Mouse (Mus musculus): ENCODE results near the gene Aes.

Aes gene

DNA sequence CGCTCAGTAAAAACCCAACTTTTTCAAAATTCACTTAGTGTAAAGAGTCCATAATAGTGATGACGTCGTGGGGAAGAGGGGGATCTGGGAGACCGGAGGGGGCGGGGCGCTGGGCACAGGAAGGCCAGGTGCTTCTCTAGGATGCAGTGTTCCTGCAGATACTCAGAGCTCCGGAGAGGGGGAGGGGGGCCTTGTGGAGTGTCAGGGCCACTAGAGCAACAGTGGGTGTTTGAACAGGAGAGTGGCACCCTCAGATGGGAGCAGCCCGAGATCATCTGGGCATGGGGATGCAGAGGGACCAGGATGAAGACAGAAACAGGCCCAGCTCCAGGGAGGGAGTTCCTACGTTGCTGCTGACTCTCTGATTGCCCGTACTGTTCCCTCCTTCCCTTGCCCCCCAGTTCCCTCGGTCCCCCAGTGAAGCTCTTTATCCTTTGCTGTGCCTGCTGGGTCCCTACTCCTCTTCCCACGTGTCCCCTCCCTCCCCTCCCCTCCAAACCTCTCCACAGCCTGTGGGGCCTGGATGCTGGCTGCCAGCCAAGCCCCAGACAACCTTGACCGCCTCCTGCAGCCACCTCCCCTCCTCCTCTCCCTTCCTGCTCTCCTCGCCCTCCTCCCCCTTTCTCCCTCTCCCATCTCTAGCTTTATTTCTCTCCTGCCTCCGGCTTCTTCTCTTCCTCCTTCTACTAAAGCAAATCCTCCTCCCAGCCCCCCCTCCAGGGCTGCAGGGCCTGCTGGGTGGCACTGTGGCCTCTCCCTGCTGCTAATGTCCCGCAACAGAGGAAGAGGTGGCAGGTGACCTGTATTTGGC lies 9.3 kb downstream of the Aes start:
- no peak for DNase-seq (ENCODE audit: extremely low spot score)

DNA sequence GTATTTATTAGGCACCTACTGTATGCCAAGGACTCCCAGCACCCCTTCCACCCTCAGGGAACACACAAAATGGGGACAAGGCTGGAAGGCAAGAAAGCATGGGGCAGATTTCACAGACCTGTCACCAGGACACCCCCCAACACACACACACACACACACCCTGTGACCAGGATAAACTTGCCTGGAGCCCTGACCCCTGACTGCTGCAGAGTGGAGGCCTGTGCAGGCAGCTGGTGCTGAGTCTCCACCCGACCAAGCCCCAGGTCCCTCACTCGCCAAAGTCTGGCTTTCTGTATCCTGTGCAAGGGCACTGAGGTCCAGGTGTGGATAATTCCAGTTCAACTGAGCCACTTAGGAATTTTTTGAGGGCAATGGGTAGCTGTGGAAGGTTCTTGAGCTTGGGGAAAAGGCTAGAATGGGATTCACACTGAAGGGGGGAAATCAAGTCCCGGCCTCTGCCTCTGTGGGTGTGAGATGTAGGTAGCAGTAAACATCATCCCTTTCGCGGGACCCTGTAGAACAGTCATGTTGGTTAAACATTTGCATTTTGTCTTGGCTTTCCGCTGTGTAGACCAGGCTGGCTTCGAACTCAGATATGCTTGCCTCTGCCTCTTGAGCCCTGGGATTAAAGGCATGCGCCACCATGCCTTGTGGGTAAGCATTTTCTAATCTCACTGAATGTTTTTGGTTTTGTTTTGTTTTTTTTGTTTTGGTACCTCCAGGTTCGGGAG lies 10.4 kb downstream of the Aes start:
- no peak for DNase-seq (ENCODE audit: extremely low spot score)

DNA sequence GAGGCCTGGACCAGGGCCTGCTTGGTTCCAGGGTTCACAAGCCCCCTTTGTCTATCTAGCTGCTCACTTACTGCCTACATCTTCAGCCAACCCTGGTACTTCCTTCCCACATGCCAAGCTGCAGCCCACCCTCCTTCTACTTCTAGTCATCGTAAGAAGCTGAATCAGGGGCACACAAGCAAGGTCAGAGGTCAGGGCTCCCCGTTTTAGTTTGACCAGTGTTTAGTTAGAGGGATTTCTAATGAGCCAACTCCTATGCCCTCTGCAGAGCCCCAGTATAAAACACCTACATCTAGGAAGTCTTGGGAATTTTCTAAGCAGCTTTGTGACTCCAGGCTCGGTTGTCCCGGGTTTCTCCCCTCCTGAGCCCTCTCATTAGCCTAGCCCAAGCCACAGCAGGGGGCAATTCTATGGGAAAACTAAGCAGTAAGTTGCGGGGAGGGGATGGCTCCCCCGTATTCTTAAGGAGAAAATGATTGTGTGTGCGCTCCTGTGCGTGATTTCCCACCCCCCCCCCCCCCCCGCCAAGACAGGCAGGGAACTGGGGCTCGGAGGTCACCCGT lies 11.0 kb downstream of the Aes start:
- DNase-seq (ENCODE audit: extremely low spot score) = no peak

DNA sequence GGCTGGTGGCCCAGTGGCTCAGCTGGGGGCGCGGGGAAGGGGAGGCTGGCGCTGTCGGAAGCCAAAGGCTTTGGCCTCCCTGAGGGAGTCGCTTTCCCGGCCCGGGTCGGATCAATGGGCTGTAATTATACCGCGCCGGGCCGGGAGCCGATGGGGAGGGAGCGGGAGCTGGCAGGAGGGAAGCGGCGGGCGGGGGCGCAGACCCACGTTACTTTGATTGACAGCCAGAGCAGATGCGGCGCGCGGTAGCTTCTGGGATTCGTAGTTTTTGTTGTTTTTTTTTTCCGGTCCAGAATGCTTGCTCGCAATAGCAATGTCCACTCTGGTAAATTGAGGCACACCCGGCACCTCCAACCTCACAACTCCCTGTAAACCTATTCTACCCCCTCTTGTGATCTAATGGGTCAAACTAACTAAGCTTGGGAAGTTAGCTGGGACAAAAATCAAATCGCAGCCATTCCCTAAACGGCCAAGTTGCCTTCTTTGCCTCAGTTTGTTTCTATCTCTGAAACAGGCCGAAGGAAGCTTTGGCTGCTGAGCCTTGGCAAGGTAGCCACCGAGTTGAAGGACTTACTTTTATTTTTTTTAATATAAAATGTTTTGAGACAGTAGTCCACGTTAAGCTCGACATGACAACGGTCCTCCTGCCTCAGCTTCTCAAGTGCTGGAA lies 11.7 kb downstream of the Aes start:
- peak; percentile 97 for DNase-seq (ENCODE audit: extremely low spot score)

DNA sequence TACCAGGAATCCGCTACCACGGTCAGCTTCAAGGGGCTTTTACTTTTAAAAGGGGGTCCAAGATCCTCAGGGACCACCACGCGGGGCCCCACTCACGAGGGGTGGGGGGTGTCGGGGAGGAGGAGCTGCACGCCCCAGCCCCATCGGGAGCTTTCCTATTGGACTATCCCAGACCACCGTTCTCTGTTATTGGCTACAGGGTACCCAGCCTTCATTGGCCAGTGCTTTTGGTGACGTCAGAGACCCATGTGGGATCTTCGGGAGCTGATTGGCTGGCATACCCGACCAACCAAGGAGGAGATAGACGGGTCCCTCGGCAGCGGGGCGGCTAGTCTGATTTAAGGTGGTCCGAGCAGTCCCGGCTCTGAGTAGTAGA lies 12.2 kb downstream of the Aes start:
- peak; percentile 98 for DNase-seq (ENCODE audit: extremely low spot score)

DNA sequence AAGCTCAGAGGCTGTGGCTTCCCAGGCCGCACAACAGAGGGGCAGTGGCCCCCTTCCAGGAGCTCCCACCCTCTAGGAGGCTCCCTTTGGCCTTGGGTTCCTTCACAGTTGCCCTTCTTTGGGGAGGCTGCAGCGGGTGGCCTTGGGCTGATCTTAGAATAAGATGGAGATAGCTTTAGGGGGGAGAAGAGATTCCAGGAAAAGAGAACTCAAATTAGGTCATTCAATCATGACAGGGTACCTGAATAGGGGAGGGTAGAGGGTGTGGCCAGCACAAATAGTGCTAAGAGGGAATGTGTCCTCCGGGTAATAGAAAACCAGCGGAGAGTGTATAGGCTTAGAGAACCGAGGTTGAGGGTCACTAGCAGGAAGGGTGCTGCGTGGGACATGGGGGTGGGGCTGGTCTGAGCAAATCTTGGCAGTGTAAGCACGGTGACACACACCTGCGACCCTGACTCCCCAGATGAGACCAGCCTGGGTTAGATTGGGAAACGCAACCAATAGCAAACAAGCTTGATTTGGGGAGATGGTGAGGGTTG lies 12.9 kb downstream of the Aes start:
- DNase-seq (ENCODE audit: extremely low spot score) = no peak

DNA sequence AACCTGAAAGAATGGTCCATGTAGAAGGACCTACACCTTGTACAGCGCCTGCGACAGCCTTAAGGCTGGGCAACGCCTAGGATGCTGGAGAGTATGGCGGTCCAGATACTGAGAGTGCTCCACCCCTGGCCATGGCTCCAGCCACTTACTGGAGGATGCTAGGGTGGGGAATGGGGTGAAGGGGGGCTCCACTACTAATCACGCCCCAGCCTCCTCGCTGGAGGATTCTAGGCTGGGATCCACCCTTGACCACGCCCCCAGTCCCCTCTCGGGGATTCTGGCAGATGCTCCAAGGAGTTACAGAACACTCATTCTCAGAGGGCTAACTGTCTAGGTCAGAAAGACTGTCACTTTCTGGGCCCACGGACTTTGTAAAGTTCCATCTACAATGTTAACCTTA lies 13.7 kb downstream of the Aes start:
- no peak for DNase-seq (ENCODE audit: extremely low spot score)

DNA sequence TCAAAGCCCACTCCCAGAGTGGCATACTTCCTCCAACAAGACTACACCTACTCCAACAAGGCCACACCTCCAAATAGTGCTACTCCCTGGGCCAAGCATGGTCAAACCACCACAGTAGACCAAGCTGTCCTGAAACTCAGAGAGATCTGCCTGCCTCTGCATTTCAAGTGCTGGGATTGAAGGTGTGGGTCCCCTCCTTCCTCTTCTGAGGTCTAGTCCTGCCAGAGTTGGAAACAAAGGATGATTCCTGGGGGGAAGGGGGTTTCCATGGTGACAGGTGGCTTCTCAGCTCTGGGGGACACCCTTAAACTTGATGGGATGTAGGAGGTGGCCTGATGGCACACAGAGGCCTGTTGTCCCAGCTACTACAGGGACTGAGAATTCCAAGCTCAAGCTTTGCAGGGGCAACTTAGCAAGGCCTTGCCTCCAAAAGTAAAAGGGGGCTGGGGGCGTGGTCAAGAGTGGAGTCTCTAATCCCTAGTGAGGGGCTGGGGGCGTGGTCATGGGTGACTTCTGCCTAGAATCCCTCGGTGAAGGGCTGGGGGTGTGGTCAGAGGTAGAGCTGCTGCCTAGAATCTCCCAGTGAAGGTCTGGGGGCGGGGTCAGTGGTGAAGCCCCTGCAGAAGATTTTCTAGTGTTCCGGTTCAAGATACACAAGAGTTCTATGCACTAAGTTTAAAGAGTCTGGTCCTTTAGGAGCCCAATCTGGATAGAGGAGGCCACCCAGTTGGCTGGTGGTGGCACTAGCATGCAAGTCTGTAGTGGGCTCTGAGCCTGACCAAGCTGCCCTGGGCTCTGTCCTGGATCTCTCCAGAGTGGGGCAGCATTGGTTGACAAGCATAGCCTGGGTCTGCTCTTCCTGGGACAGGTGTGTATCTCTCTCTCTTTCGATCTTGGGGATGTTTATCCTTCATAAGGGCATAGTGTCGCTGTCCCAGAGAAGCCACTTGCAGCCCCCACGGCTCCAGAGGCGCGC lies 15.1 kb downstream of the Aes start, which contains the start of gene Tle2:
Gene Tle2, plus strand, starts transcription at position 481 of the 976 bp plus-strand sequence.
- DNase-seq (ENCODE audit: extremely low spot score) = no peak

DNA sequence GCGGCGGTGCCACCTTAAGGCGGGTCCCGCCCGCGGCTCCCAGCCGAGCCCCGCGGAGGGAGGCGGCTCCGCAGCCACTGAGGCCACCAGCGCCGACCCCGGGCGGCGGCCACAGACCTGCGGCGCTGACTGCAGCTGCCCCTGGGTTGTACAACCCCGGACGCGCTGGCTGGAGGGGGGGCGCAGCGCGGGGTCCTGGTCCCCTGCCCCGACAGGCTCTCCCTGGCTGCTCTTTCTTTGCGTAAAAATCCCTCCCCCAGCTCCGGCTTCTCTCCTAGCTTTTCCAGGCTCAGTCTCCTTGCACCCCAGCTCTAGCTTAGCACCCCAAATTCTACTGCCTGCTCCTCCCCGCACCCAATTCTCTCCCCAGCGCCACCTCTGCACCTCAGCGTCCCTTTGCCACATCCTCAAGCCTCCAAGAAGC lies 15.9 kb downstream of the Aes start:
- DNase-seq (ENCODE audit: extremely low spot score) = no peak

DNA sequence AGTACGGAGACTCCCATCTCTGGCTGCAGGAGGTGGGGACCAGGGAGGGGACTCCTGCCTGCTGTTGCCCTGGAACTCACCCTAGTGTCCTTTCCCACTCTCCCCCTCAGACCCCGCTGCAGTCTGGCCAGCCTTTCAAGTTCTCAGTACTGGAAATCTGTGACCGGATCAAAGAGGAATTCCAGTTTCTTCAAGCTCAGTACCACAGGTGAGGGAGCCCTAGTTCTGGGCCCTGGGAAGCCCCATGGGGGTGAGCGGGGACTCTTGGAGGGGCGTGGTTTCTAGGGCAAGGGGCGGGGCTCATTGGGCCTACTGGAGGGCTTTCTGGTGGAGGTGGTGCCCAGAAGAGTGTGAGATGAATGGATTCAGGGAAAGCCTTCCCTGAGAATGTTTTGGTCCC lies 16.4 kb downstream of the Aes start:
- DNase-seq (ENCODE audit: extremely low spot score) = no peak

DNA sequence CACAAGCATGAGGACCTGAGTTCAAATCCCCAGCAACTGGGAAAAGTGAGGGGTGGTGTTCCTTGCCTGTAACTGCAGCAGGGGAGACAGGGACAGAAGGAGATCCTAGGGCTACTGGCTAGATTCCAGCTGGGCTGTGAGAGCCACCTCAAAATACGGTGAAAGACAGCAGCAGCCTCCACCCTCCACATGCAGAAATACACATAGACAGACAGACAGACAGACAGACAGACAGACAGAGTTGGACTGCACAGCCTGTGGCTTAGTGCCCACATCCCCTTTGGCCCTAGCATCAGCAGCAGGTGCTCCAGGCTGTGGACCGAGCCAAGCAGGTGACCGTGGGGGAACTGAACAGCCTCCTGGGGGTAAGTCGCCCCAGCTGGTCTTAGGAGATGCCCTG lies 20.7 kb downstream of the Aes start:
- no peak for DNase-seq (ENCODE audit: extremely low spot score)

DNA sequence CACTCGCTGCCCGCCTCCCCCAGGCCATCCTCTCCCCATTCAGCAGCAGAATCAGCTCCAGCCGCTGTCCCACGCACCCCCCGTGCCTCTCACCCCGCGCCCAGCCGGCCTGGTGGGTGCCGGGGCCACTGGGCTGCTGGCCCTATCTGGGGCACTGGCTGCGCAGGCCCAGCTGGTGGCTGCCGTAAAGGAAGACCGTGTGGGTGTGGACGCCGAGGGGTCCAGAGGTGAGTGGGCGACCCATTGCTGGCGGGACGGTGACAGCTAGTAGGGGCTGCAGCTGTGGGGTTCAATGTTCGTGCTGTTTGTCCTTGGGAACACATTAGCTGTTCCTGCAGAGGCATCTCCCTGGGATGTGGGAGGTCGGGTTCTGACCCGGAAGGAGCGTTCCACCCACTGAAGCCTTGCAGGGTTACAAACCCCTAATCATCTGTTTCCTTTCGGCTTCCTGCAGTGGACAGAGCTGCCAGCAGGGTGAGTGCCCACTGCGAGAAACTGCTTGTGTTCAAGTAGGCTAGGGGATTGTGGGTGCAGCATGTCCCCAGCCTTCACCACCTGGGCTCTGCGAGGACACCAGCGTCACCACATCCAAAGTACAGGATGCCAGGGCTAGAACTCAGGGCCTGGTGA lies 21.3 kb downstream of the Aes start:
- DNase-seq (ENCODE audit: extremely low spot score) = no peak

DNA sequence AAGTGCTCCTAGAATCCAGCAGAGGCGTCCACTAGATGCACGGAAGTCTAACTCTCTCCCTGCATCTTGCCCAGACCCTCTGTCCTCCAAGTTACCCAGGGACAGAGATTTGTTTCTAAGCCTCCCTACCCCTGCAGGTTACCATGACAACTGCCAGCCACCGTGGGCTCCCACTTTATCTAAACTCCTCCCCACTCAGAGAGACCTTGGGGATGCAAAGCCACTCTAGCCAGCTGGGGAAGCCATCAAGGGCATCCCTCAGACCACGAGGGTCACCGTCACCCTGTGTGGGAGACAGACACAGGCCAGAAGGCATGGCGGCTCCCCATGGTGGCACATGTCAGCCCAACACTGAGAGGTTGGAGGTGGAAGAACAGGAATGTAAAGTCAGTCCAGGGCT lies 24.1 kb downstream of the Aes start:
- no peak for DNase-seq (ENCODE audit: extremely low spot score)

DNA sequence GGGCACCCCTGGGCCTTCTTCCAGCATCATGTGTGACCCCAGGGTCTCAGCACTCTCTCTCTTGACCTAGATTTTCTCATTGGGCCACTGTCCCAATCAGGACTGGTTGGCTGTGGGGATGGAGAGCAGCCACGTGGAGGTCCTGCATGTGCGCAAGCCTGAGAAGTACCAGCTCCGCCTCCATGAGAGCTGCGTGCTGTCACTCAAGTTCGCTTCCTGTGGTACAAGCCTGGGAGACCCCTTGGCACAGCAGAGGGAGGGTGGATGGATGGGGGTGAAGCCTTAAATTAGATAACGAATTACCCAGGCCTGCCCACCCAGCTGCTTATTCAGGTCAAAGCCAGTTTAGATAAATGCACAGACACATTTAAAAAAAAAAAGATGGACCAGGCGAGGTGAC lies 29.5 kb downstream of the Aes start:
- no peak for DNase-seq (ENCODE audit: extremely low spot score)

DNA sequence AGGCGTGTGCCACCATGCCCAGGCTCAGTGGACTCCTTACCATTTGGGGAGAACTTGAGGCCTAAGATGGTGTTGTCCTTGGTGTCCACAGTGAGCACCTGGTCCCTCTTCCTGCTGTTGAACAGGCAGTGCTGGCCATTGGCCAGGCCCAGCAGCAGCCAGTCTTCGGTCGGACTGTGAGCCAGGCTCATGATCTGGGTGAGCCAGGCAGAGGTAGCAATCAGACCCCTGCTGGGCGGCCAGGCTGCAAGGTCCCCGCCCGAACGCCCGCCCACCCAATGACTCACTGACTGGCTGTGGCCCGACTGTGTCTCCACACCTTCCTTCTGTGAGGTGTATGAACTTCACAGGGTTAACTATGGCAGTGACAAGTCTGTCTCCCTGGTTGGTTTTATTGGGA lies 32.6 kb downstream of the Aes start:
- no peak for DNase-seq (ENCODE audit: extremely low spot score)

DNA sequence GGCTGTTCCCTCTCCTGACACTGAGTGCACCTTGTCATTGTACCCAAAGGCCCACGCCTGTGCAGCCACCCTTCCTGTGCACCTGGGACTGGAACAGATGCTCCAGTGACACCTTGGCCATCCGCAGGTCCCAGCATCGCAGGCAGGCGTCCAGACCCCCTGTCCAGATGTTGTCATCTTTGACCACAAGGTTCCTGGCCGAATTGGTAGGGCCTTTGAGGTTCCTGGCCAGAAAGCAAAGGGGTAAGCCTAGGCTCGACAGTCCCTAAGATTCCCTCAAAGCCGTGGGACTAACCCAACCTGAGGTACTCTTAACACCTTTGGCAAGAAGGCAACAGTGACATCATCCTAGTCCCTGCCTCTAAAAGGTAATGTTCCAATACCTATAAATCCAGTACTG lies 33.3 kb downstream of the Aes start:
- DNase-seq (ENCODE audit: extremely low spot score) = no peak

DNA sequence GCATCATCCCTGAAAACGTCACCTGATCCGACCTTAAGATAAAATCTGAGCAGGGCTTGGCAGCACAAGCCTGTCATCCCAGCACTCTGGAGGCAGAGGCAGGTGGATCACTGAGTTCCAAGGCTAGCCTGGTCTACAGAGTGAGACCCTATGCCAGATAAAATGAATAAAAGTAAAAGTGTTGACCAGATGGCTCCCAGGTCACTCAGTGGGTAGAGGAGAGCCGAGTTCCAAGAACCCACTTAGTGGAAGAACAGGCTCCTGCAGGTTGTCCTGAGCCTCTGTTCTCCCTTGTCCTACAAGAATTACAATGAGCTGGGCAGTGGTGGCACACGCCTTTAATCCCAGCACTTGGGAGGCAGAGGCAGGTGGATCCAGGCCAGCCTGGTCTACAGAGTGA lies 33.9 kb downstream of the Aes start:
- DNase-seq (ENCODE audit: extremely low spot score) = no peak

DNA sequence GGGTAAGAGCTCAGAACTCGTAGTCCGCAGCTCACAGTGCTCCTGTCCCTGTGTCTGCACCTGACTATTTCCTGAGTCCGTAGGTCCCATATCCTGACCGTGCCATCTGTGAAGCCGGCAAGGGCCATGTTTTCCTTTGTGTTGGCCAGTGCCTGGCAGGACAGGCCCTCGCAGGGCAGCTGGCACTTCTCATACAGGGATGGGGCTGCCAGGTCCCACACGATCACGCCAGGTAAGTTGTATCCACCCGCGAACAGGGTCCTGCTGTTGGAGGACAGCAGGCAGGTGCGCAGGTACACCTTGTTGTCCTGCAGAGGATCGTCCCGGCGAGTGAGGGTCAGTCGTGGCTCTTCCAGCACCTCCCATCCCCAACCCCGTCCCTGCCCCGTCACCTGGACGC lies 34.6 kb downstream of the Aes start:
- no peak for DNase-seq (ENCODE audit: extremely low spot score)

DNA sequence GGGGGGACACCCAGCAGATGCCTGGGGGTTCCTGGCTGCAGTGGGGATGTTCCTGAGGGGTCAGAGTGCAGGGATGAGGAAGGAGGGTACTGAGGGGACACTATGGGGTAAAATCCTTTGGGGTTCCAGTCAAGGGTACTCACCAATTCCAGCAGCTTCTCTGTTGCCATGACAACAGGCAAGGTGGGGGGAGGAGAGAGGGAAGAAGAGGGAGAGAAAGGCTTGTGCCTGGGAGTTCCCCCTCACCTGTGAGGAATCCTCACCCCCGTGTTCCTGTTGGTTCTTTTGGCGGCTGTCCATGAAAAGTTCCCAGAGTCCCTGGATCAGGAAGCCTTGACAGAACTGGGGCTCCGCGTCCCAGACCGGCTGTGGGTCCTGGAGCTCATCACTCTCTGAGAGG lies 36.3 kb downstream of the Aes start:
- no peak for DNase-seq (ENCODE audit: extremely low spot score)

DNA sequence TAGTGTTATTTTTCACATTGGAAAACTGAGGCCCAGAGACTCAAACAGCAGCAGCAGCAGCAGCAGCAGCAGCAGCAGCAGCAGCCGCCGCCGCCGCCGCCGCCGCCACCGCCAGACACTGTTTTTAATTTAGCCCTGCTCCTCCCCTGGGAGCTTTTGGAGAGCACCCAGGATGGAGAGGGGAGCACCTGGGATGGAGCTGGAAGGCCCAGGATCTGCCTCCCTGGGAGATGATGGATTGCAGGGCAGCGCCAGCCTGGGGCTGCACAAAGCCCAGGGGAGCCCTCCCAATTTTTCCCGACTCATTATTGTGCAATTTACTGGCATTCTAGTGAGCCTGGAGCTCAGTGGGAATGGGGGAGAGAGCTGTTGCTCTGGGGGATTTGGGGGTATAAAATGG lies 37.3 kb downstream of the Aes start:
- no peak for DNase-seq (ENCODE audit: extremely low spot score)

Data from embryo, embryonic 9.5 days (tissue).